Mouse (Mus musculus): ENCODE measurements around the gene Stk31. TPM values are rescaled to one million over a fixed set of nuclear protein-coding genes. Genes with fewer than 3 reads are reported as not detected.

Stk31 gene
- polyA plus RNA-seq (2012; rRNA removed) = not detected in 2 replicates

DNA sequence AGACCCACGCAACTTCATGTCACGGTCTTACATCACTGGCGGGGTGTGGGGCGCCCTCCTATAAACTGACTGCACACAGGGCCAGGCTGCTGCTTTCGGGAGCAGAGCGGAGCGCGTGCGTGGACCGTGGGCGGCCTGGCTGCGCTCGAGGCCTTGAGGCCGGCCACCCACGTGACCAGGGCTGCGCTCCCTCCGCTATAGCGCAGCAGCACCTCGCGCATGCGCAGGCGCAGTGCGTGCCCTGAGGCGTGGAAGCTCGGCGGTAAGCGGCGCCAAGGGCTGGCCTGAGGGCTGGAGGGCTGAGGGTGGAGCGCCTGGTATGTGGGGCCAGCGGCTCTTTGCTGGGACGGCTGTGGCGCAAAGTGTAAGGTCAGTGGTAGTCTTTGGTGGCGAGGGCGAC is at the start of gene Stk31:
Gene Stk31 (plus strand): TSS at position 289 of the 400 bp plus-strand sequence.
- no peak within 1 kb of the TSS for H3K4me3 ChIP-seq (ENCODE audit: extremely low read depth, insufficient read depth, insufficient read length)
- H3K4me1 ChIP-seq (ENCODE audit: control insufficient read depth, insufficient read depth, insufficient read length) = no peaks in the 10 kb centered on the region
- no peaks in the 10 kb centered on the region for H3K27me3 ChIP-seq (ENCODE audit: control insufficient read depth, insufficient read depth, low read length)
- H3K36me3 ChIP-seq (ENCODE audit: control insufficient read depth, insufficient read depth, low read length) = no peaks in the 10 kb centered on the region
- no peak for DNase-seq (ENCODE audit: low read depth in 1 of 2, low spot score in 2 of 2)
- H3K27ac ChIP-seq (ENCODE audit: insufficient read depth, low read length) = no peak within 1 kb of the TSS
- TF ChIP-seq POLR2A (IDR thresholded peaks at IDR 0.05; ENCODE audit: low read depth, low read length) = no peak
- TF ChIP-seq CTCF (IDR thresholded peaks at IDR 0.05; ENCODE audit: extremely low read depth, insufficient read depth, insufficient read length, insufficient replicate concordance) = no peak
- 95% methylated on average over 34 of the region's 34 CpGs for WGBS

DNA sequence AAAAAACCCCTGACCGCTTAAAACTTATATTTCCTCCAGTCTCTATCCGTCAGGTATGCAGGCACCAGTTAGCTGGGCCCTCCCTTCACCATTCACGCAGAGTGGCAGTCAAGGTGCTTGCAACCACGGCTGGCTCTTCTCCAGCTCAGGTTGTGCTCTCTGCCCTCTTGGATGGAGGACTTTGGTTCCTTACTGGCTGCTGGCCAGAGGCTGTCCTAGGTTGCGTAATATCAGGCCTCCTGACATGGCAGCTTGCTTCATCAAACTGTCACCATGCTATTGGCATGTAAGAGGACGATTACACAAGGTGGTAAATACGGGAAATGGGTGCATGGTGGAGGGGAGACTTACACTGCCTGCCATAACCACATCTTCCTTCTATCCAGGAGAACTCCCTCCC is 45.6 kb upstream of the Stk31 start:
- WGBS = 86% methylated on average over 7 of the region's 7 CpGs
- Histone ChIP-seq H3K4me3 (ENCODE audit: extremely low read depth, insufficient read depth, insufficient read length) (no peak overlapping the region), H3K27me3 (ENCODE audit: control insufficient read depth, insufficient read depth, low read length) (no peaks in the 10 kb centered on the region), H3K27ac (ENCODE audit: insufficient read depth, low read length) (no peak overlapping the region), H3K4me1 (ENCODE audit: control insufficient read depth, insufficient read depth, insufficient read length) (no peaks in the 10 kb centered on the region), H3K36me3 (ENCODE audit: control insufficient read depth, insufficient read depth, low read length) (no peaks in the 10 kb centered on the region)
- TF ChIP-seq CTCF (IDR thresholded peaks at IDR 0.05; ENCODE audit: extremely low read depth, insufficient read depth, insufficient read length, insufficient replicate concordance) (no peak), POLR2A (IDR thresholded peaks at IDR 0.05; ENCODE audit: low read depth, low read length) (no peak)
- no peak for DNase-seq (ENCODE audit: low read depth in 1 of 2, low spot score in 2 of 2)

DNA sequence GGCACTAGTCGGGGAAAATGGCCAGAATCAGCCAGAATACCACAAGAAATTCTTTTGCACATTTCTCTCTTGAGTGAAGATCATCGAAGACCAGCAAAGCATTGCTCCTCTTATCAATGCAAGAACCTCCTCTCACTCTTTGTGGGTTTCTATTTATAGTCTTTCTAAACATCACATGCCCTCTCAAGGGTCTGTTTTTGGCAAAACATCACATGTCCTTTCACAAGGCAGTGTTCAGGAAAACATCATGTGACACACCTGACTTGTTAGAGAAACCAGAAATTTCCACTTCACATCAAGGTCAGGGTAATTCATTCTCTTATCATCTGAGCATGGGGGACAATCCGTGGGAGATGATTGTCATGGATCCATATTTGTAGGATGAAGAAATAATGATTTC is 40.8 kb upstream of the Stk31 start:
- H3K4me3 ChIP-seq (ENCODE audit: extremely low read depth, insufficient read depth, insufficient read length) = no peak overlapping the region
- TF ChIP-seq POLR2A (IDR thresholded peaks at IDR 0.05; ENCODE audit: low read depth, low read length) (no peak), CTCF (IDR thresholded peaks at IDR 0.05; ENCODE audit: extremely low read depth, insufficient read depth, insufficient read length, insufficient replicate concordance) (no peak)
- H3K4me1 ChIP-seq (ENCODE audit: control insufficient read depth, insufficient read depth, insufficient read length) = no peaks in the 10 kb centered on the region
- 67% methylated on average over 3 of the region's 3 CpGs for WGBS
- no peak overlapping the region for H3K27ac ChIP-seq (ENCODE audit: insufficient read depth, low read length)
- no peaks in the 10 kb centered on the region for H3K36me3 ChIP-seq (ENCODE audit: control insufficient read depth, insufficient read depth, low read length)
- peak in 1 of 2 experiments; percentile 47 for DNase-seq (ENCODE audit: low read depth in 1 of 2, low spot score in 2 of 2)
- H3K27me3 ChIP-seq (ENCODE audit: control insufficient read depth, insufficient read depth, low read length) = no peaks in the 10 kb centered on the region

DNA sequence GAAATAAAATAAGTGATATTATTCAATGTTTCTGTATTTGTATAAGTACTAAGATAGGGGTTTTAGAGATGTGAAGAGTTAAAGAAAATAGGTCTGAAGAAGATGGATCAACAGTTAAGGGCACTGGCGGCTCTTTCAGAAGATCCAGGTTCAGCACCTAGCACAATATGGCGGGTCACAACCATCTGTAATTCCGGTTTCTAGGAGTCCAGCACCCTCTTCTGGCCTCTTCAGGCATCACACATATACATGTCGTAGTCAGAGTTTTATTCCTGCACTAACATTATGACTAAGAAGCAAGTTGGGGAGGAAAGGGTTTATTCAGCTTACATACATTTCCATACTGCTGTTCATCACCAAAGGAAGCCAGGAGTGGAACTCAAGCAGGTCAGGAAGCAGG is 40.2 kb upstream of the Stk31 start:
- TF ChIP-seq POLR2A (IDR thresholded peaks at IDR 0.05; ENCODE audit: low read depth, low read length) (no peak), CTCF (IDR thresholded peaks at IDR 0.05; ENCODE audit: extremely low read depth, insufficient read depth, insufficient read length, insufficient replicate concordance) (no peak)
- 79% methylated on average over 4 of the region's 4 CpGs for WGBS
- DNase-seq (ENCODE audit: low read depth in 1 of 2, low spot score in 2 of 2) = no peak
- Histone ChIP-seq H3K27ac (ENCODE audit: insufficient read depth, low read length) (no peak overlapping the region), H3K4me1 (ENCODE audit: control insufficient read depth, insufficient read depth, insufficient read length) (no peaks in the 10 kb centered on the region), H3K4me3 (ENCODE audit: extremely low read depth, insufficient read depth, insufficient read length) (no peak overlapping the region), H3K36me3 (ENCODE audit: control insufficient read depth, insufficient read depth, low read length) (no peaks in the 10 kb centered on the region), H3K27me3 (ENCODE audit: control insufficient read depth, insufficient read depth, low read length) (no peaks in the 10 kb centered on the region)

DNA sequence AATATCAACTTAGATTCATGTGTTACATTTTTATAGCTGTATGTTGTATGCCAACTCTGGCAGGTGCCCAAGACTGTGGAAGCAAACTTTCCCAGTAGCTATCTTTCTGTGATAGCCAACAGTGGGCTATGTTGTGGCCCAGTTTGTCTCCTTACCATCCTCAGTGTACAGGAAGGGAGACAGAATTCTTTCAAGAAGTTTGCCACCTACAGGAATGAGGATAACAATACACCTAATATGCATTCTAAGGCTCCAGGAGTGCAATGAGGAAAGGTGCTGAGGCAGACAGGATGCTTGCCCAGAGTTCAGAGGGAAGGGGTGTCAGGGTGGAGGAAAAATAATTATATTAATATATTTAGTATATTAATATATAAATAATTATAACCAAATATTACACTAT is 35.0 kb upstream of the Stk31 start:
- TF ChIP-seq POLR2A (IDR thresholded peaks at IDR 0.05; ENCODE audit: low read depth, low read length) = no peak
- no peak for TF ChIP-seq CTCF (IDR thresholded peaks at IDR 0.05; ENCODE audit: extremely low read depth, insufficient read depth, insufficient read length, insufficient replicate concordance)
- Histone ChIP-seq H3K36me3 (ENCODE audit: control insufficient read depth, insufficient read depth, low read length) (no peaks in the 10 kb centered on the region), H3K4me1 (ENCODE audit: control insufficient read depth, insufficient read depth, insufficient read length) (no peaks in the 10 kb centered on the region), H3K4me3 (ENCODE audit: extremely low read depth, insufficient read depth, insufficient read length) (no peak overlapping the region), H3K27ac (ENCODE audit: insufficient read depth, low read length) (no peak overlapping the region), H3K27me3 (ENCODE audit: control insufficient read depth, insufficient read depth, low read length) (no peaks in the 10 kb centered on the region)
- no peak for DNase-seq (ENCODE audit: low read depth in 1 of 2, low spot score in 2 of 2)

DNA sequence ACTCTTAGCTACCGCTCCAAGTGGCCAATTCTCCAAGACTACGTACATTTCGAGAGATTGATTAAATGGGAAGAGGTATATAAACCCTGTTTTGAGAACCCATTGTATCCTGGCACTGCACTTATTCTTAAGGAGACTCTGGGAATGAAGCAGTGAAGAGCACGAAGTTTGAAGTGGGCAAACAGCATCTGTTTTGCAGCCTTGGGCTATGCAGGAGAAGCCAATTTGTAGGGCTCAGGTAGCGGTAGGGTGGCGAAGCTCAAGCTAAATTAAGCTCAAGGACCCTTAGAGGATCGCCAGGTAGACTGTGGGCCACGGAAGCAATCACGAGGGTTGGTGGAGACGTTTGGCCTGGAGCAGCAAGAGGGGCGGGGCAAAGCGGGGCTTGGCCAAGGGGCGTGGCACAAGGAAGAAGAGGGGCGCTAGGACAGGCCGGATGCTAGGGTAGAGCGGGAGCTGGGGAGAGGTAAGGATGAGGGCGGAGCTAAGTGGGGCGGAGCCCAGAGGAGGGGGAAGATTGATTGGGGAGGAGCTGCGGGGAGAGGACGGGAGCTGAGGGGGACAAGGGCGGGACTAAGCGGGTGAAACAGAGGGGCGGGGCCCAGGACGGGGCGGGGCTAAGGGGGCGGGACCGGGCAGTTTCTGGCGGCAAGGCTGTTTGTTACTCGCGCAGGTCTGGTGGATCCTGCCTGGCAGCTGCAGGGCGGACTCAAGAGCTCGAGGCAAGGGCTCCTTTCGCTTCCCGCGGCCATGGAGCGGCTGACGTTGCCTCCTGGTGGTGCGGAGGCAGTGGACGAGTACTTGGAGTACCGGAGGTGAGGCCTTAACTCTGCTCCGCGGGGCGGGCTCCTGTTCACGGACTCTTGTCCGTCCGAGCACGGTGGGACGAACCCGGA is 28.0 kb upstream of the Stk31 start, which contains the start of gene Fam221a:
Gene Fam221a (plus strand): TSS at position 581 of the 896 bp plus-strand sequence.
- H3K27ac ChIP-seq (ENCODE audit: insufficient read depth, low read length) = peak within 1 kb of the TSS; percentile 22
- DNase-seq (ENCODE audit: low read depth in 1 of 2, low spot score in 2 of 2) = peak; percentile 82 to 88

DNA sequence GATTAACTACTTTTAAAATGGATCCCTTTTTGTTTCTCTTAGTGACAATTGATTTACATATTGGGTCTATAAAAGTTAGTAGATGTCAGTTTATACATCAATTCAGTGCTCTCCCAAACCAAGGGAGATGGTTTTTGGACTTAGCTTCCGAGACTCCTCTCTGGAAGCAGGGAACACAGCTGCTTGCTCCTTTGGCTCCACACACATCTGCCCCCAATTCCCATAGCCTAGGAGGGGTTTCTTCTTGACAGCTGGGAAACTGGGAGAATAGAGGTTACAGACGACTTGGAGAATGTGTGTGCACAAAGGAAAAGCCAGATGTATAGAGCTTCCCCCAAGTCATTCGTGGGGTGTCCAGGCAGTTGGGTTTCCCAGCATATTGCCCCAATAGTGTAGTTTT is 27.2 kb upstream of the Stk31 start:
- peaks cover 7% of the 10 kb centered on the region; the same call in 1 of the 2 replicates for H3K4me1 ChIP-seq (ENCODE audit: control insufficient read depth, insufficient read depth, insufficient read length)
- 36% methylated on average over 3 of the region's 3 CpGs for whole genome bisulfite sequencing
- H3K4me3 ChIP-seq (ENCODE audit: extremely low read depth, insufficient read depth, insufficient read length) = peak overlapping the region; percentile 4; the same call in 1 of the 2 replicates

More for the DNA sequence above, 28.0 kb upstream of the Stk31 start, which contains the start of gene Fam221a:
- H3K36me3 ChIP-seq (ENCODE audit: control insufficient read depth, insufficient read depth, low read length) = no peaks in the 10 kb centered on the region
- 6% methylated on average over 47 of the region's 49 CpGs for WGBS
- peaks cover 7% of the 10 kb centered on the region; the same call in 1 of the 2 replicates for H3K4me1 ChIP-seq (ENCODE audit: control insufficient read depth, insufficient read depth, insufficient read length)
- H3K27me3 ChIP-seq (ENCODE audit: control insufficient read depth, insufficient read depth, low read length) = no peaks in the 10 kb centered on the region
- H3K4me3 ChIP-seq (ENCODE audit: extremely low read depth, insufficient read depth, insufficient read length) = peak within 1 kb of the TSS; percentile 60
- TF ChIP-seq POLR2A (IDR thresholded peaks at IDR 0.05; ENCODE audit: low read depth, low read length) (no peak), CTCF (IDR thresholded peaks at IDR 0.05; ENCODE audit: extremely low read depth, insufficient read depth, insufficient read length, insufficient replicate concordance) (no peak)

More for the DNA sequence above, 27.2 kb upstream of the Stk31 start:
- no peak overlapping the region for H3K27ac ChIP-seq (ENCODE audit: insufficient read depth, low read length)
- no peaks in the 10 kb centered on the region for H3K27me3 ChIP-seq (ENCODE audit: control insufficient read depth, insufficient read depth, low read length)
- TF ChIP-seq CTCF (IDR thresholded peaks at IDR 0.05; ENCODE audit: extremely low read depth, insufficient read depth, insufficient read length, insufficient replicate concordance) = no peak
- TF ChIP-seq POLR2A (IDR thresholded peaks at IDR 0.05; ENCODE audit: low read depth, low read length) = no peak
- DNase-seq (ENCODE audit: low read depth in 1 of 2, low spot score in 2 of 2) = no peak
- H3K36me3 ChIP-seq (ENCODE audit: control insufficient read depth, insufficient read depth, low read length) = no peaks in the 10 kb centered on the region
